ENCODE assay signal across 21 mouse cellular contexts in the genomic region with DNA sequence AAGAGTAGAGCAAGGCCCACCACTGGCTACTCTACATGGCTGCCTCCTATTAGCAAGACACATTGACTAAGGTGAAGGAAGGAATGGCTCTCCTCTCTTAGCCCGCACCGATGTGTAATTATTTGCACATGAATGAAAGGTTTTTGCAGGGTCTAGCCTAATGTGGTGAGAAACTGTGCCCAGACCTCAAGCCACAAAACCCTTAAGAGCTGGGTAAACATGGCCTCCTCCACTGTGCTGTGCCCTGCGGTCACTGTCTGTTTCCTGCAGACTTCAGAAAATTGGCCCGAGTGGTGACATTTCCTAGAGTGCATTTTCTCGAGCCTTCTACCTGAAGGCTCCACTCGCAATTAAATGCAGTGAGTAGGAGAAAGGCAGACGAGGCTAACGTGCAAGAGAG. TPM values are rescaled to one million over a fixed set of nuclear protein-coding genes. Genes with fewer than 3 reads are reported as not detected.
"Had no signal": no experiment of that assay in that cellular context is flagged by ENCODE, and none has a peak within 500 bp of the region (broad histone marks: within the 10 kb centered on the region; RNA-seq: fewer than 3 reads in every experiment).

No protein-coding gene starts in this region.

- H3K9ac ChIP-seq: liver, embryonic 14.5 days; lung, embryonic 14.5 days; midbrain, embryonic 12.5 days; neural tube, embryonic 13.5 days; neural tube, embryonic 15.5 days had no signal

- ATAC-seq: lung, postnatal 0 days had no signal

- H3K36me3 ChIP-seq: neural tube, embryonic 15.5 days had no signal

- H3K4me2 ChIP-seq: lung, embryonic 14.5 days; midbrain, embryonic 12.5 days; neural tube, embryonic 13.5 days; neural tube, embryonic 15.5 days had no signal

- H3K4me3 ChIP-seq: midbrain, embryonic 10.5 days; midbrain, embryonic 12.5 days; myocyte; neural tube, embryonic 13.5 days; neural tube, embryonic 15.5 days had no signal

- DNase-seq: lung, adult 18-20 months; lung, embryonic 14.5 days; lung, postnatal 14 days; lung, postnatal 4 days; midbrain, embryonic 14.5 days; retina, postnatal 1 day; right cerebral cortex, adult 18-20 months; right cerebral cortex, postnatal 25 days; right cerebral cortex, postnatal 4 days; spleen, adult 18-20 months; thymus, adult 18-20 months; thymus, postnatal 14 days; thymus, postnatal 36 days had no signal

- H3K9me3 ChIP-seq: midbrain, embryonic 10.5 days; midbrain, embryonic 12.5 days; neural tube, embryonic 13.5 days; neural tube, embryonic 15.5 days had no signal

- H3K27me3 ChIP-seq: neural tube, embryonic 13.5 days; neural tube, embryonic 15.5 days had no signal

- H3K27ac ChIP-seq: liver, embryonic 14.5 days; midbrain, embryonic 10.5 days; midbrain, embryonic 12.5 days; neural tube, embryonic 13.5 days; neural tube, embryonic 15.5 days had no signal

RNA-seq across cellular contexts. Expression of a gene that starts 11.1 kb away (rescaled TPM):
- total RNA-seq: megakaryocyte-erythroid progenitor cell, adult 5-6 weeks had no signal

RNA-seq across cellular contexts. Expression of a gene that starts 39.9 kb away (rescaled TPM):
- total RNA-seq: megakaryocyte-erythroid progenitor cell, adult 5-6 weeks had no signal
